In genomic region chr5:136529165-136529564, GRCm38 (mm10) we compare ENCODE assay signal across 23 mouse cellular contexts. TPM values are rescaled to one million over a fixed set of nuclear protein-coding genes. Genes with fewer than 3 reads are reported as not detected.
DNase-seq lines count a peak whose midpoint lies in the region; ATAC-seq and TF ChIP-seq lines count a peak whose summit lies in the region.
"Had no signal": no experiment of that assay in that cellular context is flagged by ENCODE, and none has a peak within 500 bp of the region (broad histone marks: within the 10 kb centered on the region; RNA-seq: fewer than 3 reads in every experiment).

No protein-coding gene starts in this region.

- intact Hi-C loops in gastrocnemius, adult 2 months (cut with DNase I): no loop called here

- no peak overlapping the region for H3K4me2 ChIP-seq in midbrain, embryonic 11.5 days
- no peak overlapping the region for H3K4me2 ChIP-seq in midbrain, embryonic 15.5 days
- H3K4me2 ChIP-seq in myocyte (ENCODE audit: low read depth): no peak overlapping the region
- H3K4me2 ChIP-seq: embryonic facial prominence, embryonic 13.5 days; forebrain, embryonic 13.5 days; forebrain, embryonic 15.5 days had no signal

- no peak for TF ChIP-seq POLR2A in myocyte (IDR thresholded peaks at IDR 0.05; ENCODE audit: insufficient read length, low read depth)

- ATAC-seq in midbrain, embryonic 11.5 days (ENCODE audit: low FRiP score): no peak
- no peak for ATAC-seq in midbrain, embryonic 15.5 days (replicated peaks)
- ATAC-seq: activated CD4-positive, CD25-positive, alpha-beta regulatory T cell, adult 4 months; CD4-positive, CD25-positive, alpha-beta regulatory T cell, adult 4 months; forebrain, embryonic 13.5 days; forebrain, embryonic 15.5 days; forebrain, postnatal 0 days; Patski had no signal

- no peak overlapping the region for H3K4me3 ChIP-seq in gastrocnemius, adult 2 months
- H3K4me3 ChIP-seq in midbrain, embryonic 11.5 days (ENCODE audit: low read depth, low read length): no peak overlapping the region
- no peak overlapping the region for H3K4me3 ChIP-seq in midbrain, embryonic 15.5 days
- no peak overlapping the region for H3K4me3 ChIP-seq in myocyte
- H3K4me3 ChIP-seq: embryonic facial prominence, embryonic 13.5 days; forebrain, embryonic 13.5 days; forebrain, embryonic 15.5 days had no signal

- H3K27me3 ChIP-seq in midbrain, embryonic 11.5 days (ENCODE audit: control insufficient read depth, insufficient read depth, low read length): no peaks in the 10 kb centered on the region
- no peaks in the 10 kb centered on the region for H3K27me3 ChIP-seq in midbrain, embryonic 15.5 days (replicated peaks)
- no peaks in the 10 kb centered on the region for H3K27me3 ChIP-seq in myocyte (ENCODE audit: control insufficient read depth, insufficient read depth, insufficient read length)
- H3K27me3 ChIP-seq: CH12.LX; embryonic facial prominence, embryonic 13.5 days; forebrain, embryonic 13.5 days; forebrain, embryonic 15.5 days; Patski had no signal

- TF ChIP-seq CTCF in gastrocnemius, adult 2 months (IDR thresholded peaks at IDR 0.05): no peak

- no peaks in the 10 kb centered on the region for H3K36me3 ChIP-seq in midbrain, embryonic 11.5 days (ENCODE audit: control insufficient read depth, insufficient read depth, low read length)
- H3K36me3 ChIP-seq in midbrain, embryonic 15.5 days (replicated peaks): no peaks in the 10 kb centered on the region
- H3K36me3 ChIP-seq in myocyte (ENCODE audit: control insufficient read depth, insufficient read depth): no peaks in the 10 kb centered on the region
- H3K36me3 ChIP-seq: embryonic facial prominence, embryonic 13.5 days; forebrain, embryonic 15.5 days; G1E had no signal

- H3K27ac ChIP-seq in gastrocnemius, adult 2 months: peak overlapping the region; percentile 86
- H3K27ac ChIP-seq in midbrain, embryonic 11.5 days (ENCODE audit: low read depth, low read length): no peak overlapping the region
- no peak overlapping the region for H3K27ac ChIP-seq in midbrain, embryonic 15.5 days
- H3K27ac ChIP-seq: embryonic facial prominence, embryonic 13.5 days; forebrain, embryonic 13.5 days; forebrain, embryonic 15.5 days had no signal

- H3K79me2 ChIP-seq in myocyte (ENCODE audit: control insufficient read depth, insufficient read depth): peaks cover 90% of the 10 kb centered on the region

- H3K9ac ChIP-seq in midbrain, embryonic 11.5 days (ENCODE audit: low read length): no peak overlapping the region
- H3K9ac ChIP-seq in midbrain, embryonic 15.5 days: no peak overlapping the region
- H3K9ac ChIP-seq: embryonic facial prominence, embryonic 13.5 days; forebrain, embryonic 13.5 days; forebrain, embryonic 15.5 days; forebrain, postnatal 0 days had no signal

- DNase-seq in adrenal gland, adult 2 months: peak; percentile 53
- DNase-seq in adrenal gland, postnatal 25 days: no peak
- DNase-seq in gastrocnemius, adult 2 months: no peak
- no peak for DNase-seq in gastrocnemius, postnatal 25 days
- DNase-seq in midbrain, embryonic 11.5 days (ENCODE audit: low spot score, missing footprints): peak; percentile 57
- DNase-seq: adrenal gland, postnatal 10 days; B cell, adult 2 months; cerebellum, adult 11-12 months; cerebellum, adult 2 months; cerebellum, adult 9-10 months; cerebellum, postnatal 10 days; cerebellum, postnatal 25 days; forebrain, postnatal 0 days had no signal

- H3K9me3 ChIP-seq in midbrain, embryonic 11.5 days (ENCODE audit: control insufficient read depth, low read length): no peaks in the 10 kb centered on the region
- no peaks in the 10 kb centered on the region for H3K9me3 ChIP-seq in midbrain, embryonic 15.5 days
- H3K9me3 ChIP-seq: embryonic facial prominence, embryonic 13.5 days; forebrain, embryonic 13.5 days; forebrain, embryonic 15.5 days; G1E had no signal

- H3ac ChIP-seq in myocyte (ENCODE audit: control insufficient read depth, insufficient read length): no peak overlapping the region

- H3K4me1 ChIP-seq in midbrain, embryonic 11.5 days (ENCODE audit: control insufficient read depth, insufficient read depth, low read length): 0 out of 2 replicates have a peak, but pooled peaks cover 2% of the 10 kb centered on the region
- H3K4me1 ChIP-seq in midbrain, embryonic 15.5 days: 0 out of 2 replicates have a peak, but pooled peaks cover 2% of the 10 kb centered on the region
- H3K4me1 ChIP-seq: forebrain, embryonic 15.5 days had no signal

TF ChIP-seq in myocyte, 11 proteins besides CTCF, POLR2A, EP300 and RAD21:
- TF ChIP-seq TCF12 (IDR thresholded peaks at IDR 0.05; ENCODE audit: insufficient read depth, poor library complexity, severe bottlenecking) (no peak), REST (IDR thresholded peaks at IDR 0.05; ENCODE audit: insufficient read depth, insufficient read length) (no peak), TCF3 (IDR thresholded peaks at IDR 0.05; ENCODE audit: insufficient read length, low read depth) (no peak), SRF (IDR thresholded peaks at IDR 0.05; ENCODE audit: control insufficient read depth, insufficient read length, low read depth) (no peak), MYOG (IDR thresholded peaks at IDR 0.05; ENCODE audit: control insufficient read depth in 1 of 3, insufficient read depth in 1 of 3, insufficient read length in 2 of 3, low read depth in 2 of 3) (peak in 1 of 3 experiments; percentile 49), POLR2AphosphoS2 (IDR thresholded peaks at IDR 0.05; ENCODE audit: insufficient read length, low read depth) (no peak), CEBPB (IDR thresholded peaks at IDR 0.05; ENCODE audit: insufficient read depth, poor library complexity, severe bottlenecking) (no peak), E2F4 (IDR thresholded peaks at IDR 0.05; ENCODE audit: insufficient read depth) (no peak), MAX (IDR thresholded peaks at IDR 0.05; ENCODE audit: low read depth) (no peak), USF1 (IDR thresholded peaks at IDR 0.05; ENCODE audit: low read depth) (no peak), MYOD1 (IDR thresholded peaks at IDR 0.05; ENCODE audit: control insufficient read depth in 1 of 3, insufficient read length in 2 of 3, low read depth in 2 of 3) (peak in 2 of 3 experiments; percentile 11 to 52)
TF ChIP-seq in myocyte: peak in this region for 2.

RNA-seq across cellular contexts. Expression of gene Cux1, which starts 38.1 kb away (rescaled TPM):
- total RNA-seq in adrenal gland, adult 2 months (2021): 100 to 1,000 TPM; 101 to 105 TPM
- 46.2 and 52.3 TPM in 2 replicates for polyA plus RNA-seq in adrenal gland, adult 2 months (2012; rRNA removed)
- total RNA-seq in adrenal gland, postnatal 25 days (2021): 109 and 110 TPM in 2 replicates
- total RNA-seq in gastrocnemius, adult 2 months (2021): 10 to 100 TPM; 80.9 to 88.2 TPM
- total RNA-seq in gastrocnemius, postnatal 25 days (2021): 10 to 100 TPM; 66.6 to 67.1 TPM
- 117 and 130 TPM in 2 replicates for polyA plus RNA-seq in midbrain, embryonic 11.5 days (2014; fragmentation: Nextera tagmentation; extraction: Ambion mirVana)
- 114 and 121 TPM in 2 replicates for polyA plus RNA-seq in midbrain, embryonic 15.5 days (2015; fragmentation: Nextera tagmentation; extraction: Ambion mirVana)
- polyA plus RNA-seq in myocyte (2012; fragmentation: generic; extraction: Trizol): 50.7 TPM

Comparison
In these comparisons a context has a peak if more than half of its experiments do, and no peak if none do; other contexts are left out.
1. DNase-seq: peak in adrenal gland, adult 2 months (single experiment) and midbrain, embryonic 11.5 days (single experiment); none in adrenal gland, postnatal 25 days (single experiment), gastrocnemius, adult 2 months (single experiment) and gastrocnemius, postnatal 25 days (single experiment).